Mouse (Mus musculus) kidney, postnatal 10 days (tissue): ENCODE measurements around the gene Zfp106.

ENCODE experiments used
- DNase-seq: peaks from one replicate; pipeline ENCODE4 v3.0.0; 2021; ENCODE audit warnings: mixed read lengths

The Zfp106 gene

GRCm38 (mm10) chr2:120470856-120471255 lies 92.8 kb downstream of the Zfp106 start:
- no peak for DNase-seq

GRCm38 (mm10) chr2:120469715-120470114 lies 93.9 kb downstream of the Zfp106 start:
- no peak for DNase-seq

GRCm38 (mm10) chr2:120469220-120469619 lies 94.4 kb downstream of the Zfp106 start:
- no peak for DNase-seq

- no peak for DNase-seq
These were observed 95.6 kb downstream of the Zfp106 start for GRCm38 (mm10) chr2:120468011-120468410.

DNA sequence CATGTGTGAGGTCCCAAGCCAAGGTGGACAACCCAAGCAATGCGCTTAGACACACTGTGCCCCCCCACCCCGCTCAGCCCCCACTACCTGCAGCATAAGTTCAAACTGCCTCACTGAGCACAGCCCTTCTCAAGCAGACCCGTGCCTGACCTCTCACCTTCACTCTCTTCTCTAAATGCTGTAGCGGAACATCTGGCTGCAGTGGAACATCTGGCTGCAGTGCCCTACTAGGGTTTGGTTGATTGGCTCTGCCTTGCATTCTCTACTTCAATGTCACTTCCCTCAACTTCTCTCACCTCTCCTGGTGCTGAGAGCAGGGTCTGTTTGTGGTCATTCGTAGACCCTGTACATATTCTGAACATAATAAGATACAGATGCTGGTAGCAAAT lies 98.3 kb downstream of the Zfp106 start:
- no peak for DNase-seq

DNA sequence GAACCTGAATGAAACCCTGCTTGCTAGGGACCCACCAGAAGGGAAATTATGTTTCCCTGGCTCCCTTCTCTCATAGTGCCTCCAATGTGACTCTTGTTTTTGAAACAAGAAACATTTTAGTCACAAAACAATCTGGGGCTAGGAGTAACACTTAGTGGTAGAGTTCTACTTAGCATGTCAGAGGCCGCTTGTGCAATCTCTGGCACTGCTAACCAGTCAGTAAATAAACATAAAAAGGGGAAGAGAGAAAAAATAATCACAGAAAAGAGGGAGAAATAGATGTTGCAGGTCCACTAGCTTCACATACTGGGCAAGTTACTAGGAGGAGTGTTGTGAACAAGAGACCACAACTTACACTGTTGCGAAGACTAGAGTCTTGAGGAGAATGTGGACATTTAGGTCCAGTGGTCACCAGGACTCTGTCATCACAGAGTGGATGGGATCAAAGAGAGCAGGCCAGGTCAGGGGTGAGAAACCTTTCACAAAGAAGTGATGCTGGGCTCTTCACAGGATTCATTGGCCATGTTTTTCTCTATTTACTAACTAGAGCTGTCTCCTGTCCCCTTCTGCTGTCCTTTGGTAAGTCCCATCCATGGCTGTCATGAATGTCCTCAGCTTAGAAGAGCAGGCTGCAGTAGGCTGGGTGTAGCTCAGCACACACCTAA lies 98.8 kb downstream of the Zfp106 start:
- no peak for DNase-seq

GRCm38 (mm10) chr2:120464091-120464490 lies 99.6 kb downstream of the Zfp106 start:
- no peak for DNase-seq

DNA sequence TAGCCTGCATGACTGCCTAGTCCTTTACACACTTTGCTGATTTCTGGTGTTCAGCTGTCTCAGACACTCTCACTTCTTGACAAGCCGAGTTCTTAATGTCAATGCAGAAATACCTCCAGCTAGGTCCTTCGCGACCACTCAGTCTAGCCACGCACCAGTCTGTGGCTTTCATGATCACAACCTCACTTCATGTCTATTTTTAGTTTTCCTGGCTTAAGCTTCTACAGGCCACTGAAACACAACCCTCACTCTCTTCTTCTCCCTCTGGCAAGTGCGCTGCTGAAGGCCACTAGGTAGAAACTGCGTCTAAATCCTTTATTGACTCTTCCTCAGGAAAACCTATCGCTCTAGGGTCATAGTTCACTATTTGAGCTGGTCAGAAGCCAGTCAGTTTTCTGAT lies 100.3 kb downstream of the Zfp106 start:
- no peak for DNase-seq

DNA sequence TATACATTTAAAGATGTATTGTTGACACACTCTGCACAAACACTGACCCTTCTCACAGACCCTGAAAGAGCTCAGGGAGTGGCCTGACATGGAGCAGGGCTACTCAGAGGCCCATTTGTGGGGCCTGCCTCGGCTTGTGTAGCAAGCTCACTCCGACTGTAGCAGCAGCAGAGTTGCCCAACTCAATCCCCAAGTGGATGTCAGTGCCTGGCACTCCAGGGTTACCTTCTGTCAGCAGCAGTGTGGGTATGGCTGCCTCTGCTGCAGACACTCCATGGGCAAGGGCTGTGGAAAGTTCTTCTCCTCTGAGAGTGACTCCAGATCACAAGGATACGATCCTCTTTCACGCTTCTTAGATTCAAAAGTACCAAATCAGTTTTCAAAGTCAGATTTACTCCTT lies 103.4 kb downstream of the Zfp106 start:
- DNase-seq = no peak
